Mouse (Mus musculus): Measurements from ENCODE around the gene Ctnnbl1. TPM values are rescaled to one million over a fixed set of nuclear protein-coding genes. Genes with fewer than 3 reads are reported as not detected.
A peak's percentile ranks its signal among the peaks of the same experiment; 100 is the strongest.

Gene Ctnnbl1
- polyA plus RNA-seq, 1 experiment from 2014 or later: 60.9 TPM

DNA sequence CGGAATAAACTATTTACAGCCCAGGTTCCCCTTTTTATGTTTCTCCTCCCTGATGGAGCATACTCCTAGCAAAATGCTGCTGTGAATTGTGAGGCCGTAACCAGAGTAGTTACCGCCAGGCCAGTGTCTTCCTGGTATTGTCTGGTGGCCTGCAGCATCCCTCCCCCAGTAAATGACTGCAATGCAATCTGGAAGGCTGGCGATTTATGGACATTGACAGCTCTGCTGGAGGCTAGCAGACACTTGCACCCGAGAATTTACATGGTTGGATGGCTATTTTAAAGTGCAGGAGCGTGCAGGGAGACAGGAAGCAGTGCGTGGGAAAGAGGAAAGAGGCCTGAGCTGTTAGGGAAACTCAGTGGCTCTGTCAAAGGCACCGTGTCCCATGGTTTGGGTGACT lies 99.8 kb downstream of the Ctnnbl1 start:
- no peak overlapping the region for H3K4me3 ChIP-seq (ENCODE audit: low read depth, low read length)
- no peaks in the 10 kb centered on the region for H3K9me3 ChIP-seq (ENCODE audit: low read depth, low read length)
- peak overlapping the region; percentile 26; the same call in 1 of the 2 replicates for H3K27ac ChIP-seq (ENCODE audit: low read depth)
- 66% methylated on average over 8 of the region's 8 CpGs for WGBS
- no peak overlapping the region for H3K9ac ChIP-seq
- no peaks in the 10 kb centered on the region for H3K4me1 ChIP-seq (ENCODE audit: insufficient read depth)
- TF ChIP-seq CTCF (IDR thresholded peaks at IDR 0.05; ENCODE audit: low read depth): no peak
- H3K27me3 ChIP-seq (ENCODE audit: insufficient read depth, low read length): no peaks in the 10 kb centered on the region
- DNase-seq (peak; percentile 49), ATAC-seq (ENCODE audit: insufficient read depth) (0 out of 2 replicates have a peak, but pooled peaks have one; percentile 14)
- no peak overlapping the region for H3K4me2 ChIP-seq
- peaks cover 2% of the 10 kb centered on the region; the same call in 1 of the 2 replicates for H3K36me3 ChIP-seq (ENCODE audit: insufficient read depth)

GRCm38 (mm10) chr2:157838206-157838923 lies 101.2 kb downstream of the Ctnnbl1 start:
- H3K9ac ChIP-seq: no peak overlapping the region
- no peak for DNase-seq
- 89% methylated on average over 13 of the region's 13 CpGs for WGBS
- no peak for ATAC-seq (ENCODE audit: insufficient read depth)
- H3K4me1 ChIP-seq (ENCODE audit: insufficient read depth): no peaks in the 10 kb centered on the region
- no peaks in the 10 kb centered on the region for H3K27me3 ChIP-seq (ENCODE audit: insufficient read depth, low read length)
- H3K4me3 ChIP-seq (ENCODE audit: low read depth, low read length): no peak overlapping the region
- no peaks in the 10 kb centered on the region for H3K9me3 ChIP-seq (ENCODE audit: low read depth, low read length)
- H3K4me2 ChIP-seq: no peak overlapping the region
- H3K27ac ChIP-seq (ENCODE audit: low read depth): 0 out of 2 replicates have a peak overlapping the region, but pooled peaks have one; percentile 26
- peaks cover 2% of the 10 kb centered on the region; the same call in 1 of the 2 replicates for H3K36me3 ChIP-seq (ENCODE audit: insufficient read depth)
- TF ChIP-seq CTCF (IDR thresholded peaks at IDR 0.05; ENCODE audit: low read depth): no peak

DNA sequence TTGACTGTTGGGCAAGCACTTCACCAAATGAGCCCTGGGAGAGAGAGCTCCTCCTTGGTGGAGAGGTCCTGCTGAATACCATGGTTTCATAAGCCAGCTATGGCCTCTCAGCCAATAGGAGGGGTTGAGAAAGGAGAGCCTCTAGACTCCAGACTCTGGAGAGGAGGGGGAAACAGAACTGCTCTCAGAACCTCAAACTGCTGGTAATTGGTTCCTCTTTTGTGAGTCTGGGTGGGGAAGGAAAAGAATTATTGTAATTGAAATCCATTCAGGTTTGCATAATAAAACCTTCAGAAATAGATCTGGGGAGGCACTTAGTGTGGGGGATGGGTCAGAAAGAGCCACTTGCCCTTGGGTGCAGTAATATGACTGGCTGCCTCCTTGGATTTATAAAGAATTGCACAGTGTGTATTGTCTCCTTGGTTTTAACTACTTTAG lies 103.5 kb downstream of the Ctnnbl1 start:
- no peak for TF ChIP-seq CTCF (IDR thresholded peaks at IDR 0.05; ENCODE audit: low read depth)
- H3K9ac ChIP-seq: no peak overlapping the region
- H3K4me3 ChIP-seq (ENCODE audit: low read depth, low read length): no peak overlapping the region
- no peak overlapping the region for H3K27ac ChIP-seq (ENCODE audit: low read depth)
- H3K4me1 ChIP-seq (ENCODE audit: insufficient read depth): no peaks in the 10 kb centered on the region
- no peak overlapping the region for H3K4me2 ChIP-seq
- ATAC-seq (ENCODE audit: insufficient read depth) (no peak), DNase-seq (no peak)
- no peaks in the 10 kb centered on the region for H3K27me3 ChIP-seq (ENCODE audit: insufficient read depth, low read length)
- H3K36me3 ChIP-seq (ENCODE audit: insufficient read depth): peaks cover 2% of the 10 kb centered on the region; the same call in 1 of the 2 replicates
- no peaks in the 10 kb centered on the region for H3K9me3 ChIP-seq (ENCODE audit: low read depth, low read length)

- no peaks in the 10 kb centered on the region for H3K9me3 ChIP-seq (ENCODE audit: low read depth, low read length)
- DNase-seq (no peak), ATAC-seq (ENCODE audit: insufficient read depth) (no peak)
- peaks cover 2% of the 10 kb centered on the region; the same call in 1 of the 2 replicates for H3K36me3 ChIP-seq (ENCODE audit: insufficient read depth)
- H3K9ac ChIP-seq: no peak overlapping the region
- H3K27me3 ChIP-seq (ENCODE audit: insufficient read depth, low read length): no peaks in the 10 kb centered on the region
- WGBS: 67% methylated on average over 6 of the region's 6 CpGs
- no peak overlapping the region for H3K27ac ChIP-seq (ENCODE audit: low read depth)
- H3K4me3 ChIP-seq (ENCODE audit: low read depth, low read length): no peak overlapping the region
- no peak overlapping the region for H3K4me2 ChIP-seq
- no peak for TF ChIP-seq CTCF (IDR thresholded peaks at IDR 0.05; ENCODE audit: low read depth)
- no peaks in the 10 kb centered on the region for H3K4me1 ChIP-seq (ENCODE audit: insufficient read depth)
These were observed 103.9 kb downstream of the Ctnnbl1 start for GRCm38 (mm10) chr2:157841121-157841520.

GRCm38 (mm10) chr2:157844746-157845145 lies 107.5 kb downstream of the Ctnnbl1 start:
- Histone ChIP-seq H3K9ac (no peak overlapping the region), H3K4me1 (ENCODE audit: insufficient read depth) (no peaks in the 10 kb centered on the region), H3K4me2 (no peak overlapping the region), H3K27me3 (ENCODE audit: insufficient read depth, low read length) (no peaks in the 10 kb centered on the region), H3K9me3 (ENCODE audit: low read depth, low read length) (no peaks in the 10 kb centered on the region), H3K4me3 (ENCODE audit: low read depth, low read length) (no peak overlapping the region), H3K36me3 (ENCODE audit: insufficient read depth) (no peaks in the 10 kb centered on the region), H3K27ac (ENCODE audit: low read depth) (no peak overlapping the region)
- ATAC-seq (ENCODE audit: insufficient read depth): peak; percentile 58; the same call in 1 of the 2 replicates
- peak; percentile 51 for DNase-seq
- 33% methylated on average over 2 of the region's 2 CpGs for WGBS
- no peak for TF ChIP-seq CTCF (IDR thresholded peaks at IDR 0.05; ENCODE audit: low read depth)

DNA sequence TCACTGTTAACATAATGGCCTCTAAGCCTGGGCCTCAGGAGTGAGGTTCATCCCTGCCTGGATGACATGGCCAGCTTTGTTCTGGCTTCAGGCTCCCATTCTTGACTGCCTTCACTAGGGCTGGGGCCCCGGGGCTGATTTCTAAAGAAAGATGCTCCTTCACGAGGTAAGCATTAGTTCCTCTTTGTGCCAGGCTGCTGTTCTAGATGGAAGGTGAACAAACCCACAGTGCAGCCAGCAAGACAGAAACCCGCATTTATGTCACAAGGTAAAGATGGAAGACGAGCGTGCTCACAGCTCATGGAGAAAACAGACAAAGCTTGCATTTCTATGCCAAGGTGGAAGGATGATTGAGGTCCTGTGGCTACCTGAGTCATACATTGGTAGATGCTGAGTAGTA lies 108.6 kb downstream of the Ctnnbl1 start:
- Histone ChIP-seq H3K27ac (ENCODE audit: low read depth) (no peak overlapping the region), H3K9me3 (ENCODE audit: low read depth, low read length) (no peaks in the 10 kb centered on the region), H3K4me1 (ENCODE audit: insufficient read depth) (no peaks in the 10 kb centered on the region), H3K27me3 (ENCODE audit: insufficient read depth, low read length) (no peaks in the 10 kb centered on the region), H3K36me3 (ENCODE audit: insufficient read depth) (no peaks in the 10 kb centered on the region), H3K4me3 (ENCODE audit: low read depth, low read length) (no peak overlapping the region), H3K4me2 (no peak overlapping the region), H3K9ac (no peak overlapping the region)
- TF ChIP-seq CTCF (IDR thresholded peaks at IDR 0.05; ENCODE audit: low read depth): no peak
- DNase-seq (no peak), ATAC-seq (ENCODE audit: insufficient read depth) (no peak)
- 81% methylated on average over 5 of the region's 5 CpGs for WGBS

GRCm38 (mm10) chr2:157853135-157853534 lies 115.9 kb downstream of the Ctnnbl1 start:
- Histone ChIP-seq H3K9me3 (ENCODE audit: low read depth, low read length) (no peaks in the 10 kb centered on the region), H3K9ac (no peak overlapping the region), H3K4me1 (ENCODE audit: insufficient read depth) (no peaks in the 10 kb centered on the region), H3K27me3 (ENCODE audit: insufficient read depth, low read length) (no peaks in the 10 kb centered on the region), H3K36me3 (ENCODE audit: insufficient read depth) (no peaks in the 10 kb centered on the region), H3K27ac (ENCODE audit: low read depth) (no peak overlapping the region), H3K4me2 (no peak overlapping the region), H3K4me3 (ENCODE audit: low read depth, low read length) (no peak overlapping the region)
- 77% methylated on average over 3 of the region's 3 CpGs for WGBS
- no peak for TF ChIP-seq CTCF (IDR thresholded peaks at IDR 0.05; ENCODE audit: low read depth)
- ATAC-seq (ENCODE audit: insufficient read depth): no peak
- no peak for DNase-seq

Data from lung, embryonic 14.5 days (tissue).